Mouse (Mus musculus): ENCODE measurements around the gene Rusc2. TPM values are rescaled to one million over a fixed set of nuclear protein-coding genes. Genes with fewer than 3 reads are reported as not detected.

Rusc2 gene
- 3.5 and 4.5 TPM in 2 replicates for polyA plus RNA-seq (2014; fragmentation: Nextera tagmentation; extraction: Ambion mirVana)

GRCm38 (mm10) chr4:43381408-43382154 lies at the start of gene Rusc2:
Gene Rusc2, plus strand, starts transcription at chr4:43381979.
- Histone ChIP-seq H3K27ac (replicated peaks; ENCODE audit: low read depth, low read length) (no peak within 1 kb of the TSS), H3K36me3 (ENCODE audit: control insufficient read depth, insufficient read depth, low read length) (no peaks in the 10 kb centered on the region), H3K9me3 (ENCODE audit: control insufficient read depth, low read length) (no peaks in the 10 kb centered on the region), H3K27me3 (ENCODE audit: control insufficient read depth, insufficient read depth, low read length) (peaks cover 8% of the 10 kb centered on the region; the same call in 1 of the 2 replicates), H3K4me2 (ENCODE audit: low read depth, severe bottlenecking) (peak within 1 kb of the TSS; percentile 89), H3K9ac (ENCODE audit: low read length) (peak within 1 kb of the TSS; percentile 61), H3K4me1 (ENCODE audit: control insufficient read depth, insufficient read depth, low read length) (0 out of 2 replicates have a peak, but pooled peaks cover 2% of the 10 kb centered on the region), H3K4me3 (ENCODE audit: low read depth, low read length) (peak within 1 kb of the TSS; percentile 44)
- WGBS, result 1% methylated on average over 54 of the region's 63 CpGs
- peak; percentile 89 for DNase-seq (ENCODE audit: low spot score)
- peak; percentile 79 for ATAC-seq (ENCODE audit: insufficient number of reproducible peaks, low FRiP score, low TSS enrichment, low read depth)

GRCm38 (mm10) chr4:43334771-43335170 lies 47.0 kb upstream of the Rusc2 start:
- H3K27me3 ChIP-seq (ENCODE audit: control insufficient read depth, insufficient read depth, low read length), result no peaks in the 10 kb centered on the region
- no peak overlapping the region for H3K27ac ChIP-seq (replicated peaks; ENCODE audit: low read depth, low read length)
- WGBS, result 70% methylated on average over 2 of the region's 2 CpGs
- H3K4me1 ChIP-seq (ENCODE audit: control insufficient read depth, insufficient read depth, low read length), result no peaks in the 10 kb centered on the region
- ATAC-seq (ENCODE audit: insufficient number of reproducible peaks, low FRiP score, low TSS enrichment, low read depth), result no peak
- no peak for DNase-seq (ENCODE audit: low spot score)
- H3K36me3 ChIP-seq (ENCODE audit: control insufficient read depth, insufficient read depth, low read length), result no peaks in the 10 kb centered on the region
- H3K4me3 ChIP-seq (ENCODE audit: low read depth, low read length), result no peak overlapping the region
- no peak overlapping the region for H3K4me2 ChIP-seq (ENCODE audit: low read depth, severe bottlenecking)
- no peak overlapping the region for H3K9ac ChIP-seq (ENCODE audit: low read length)
- no peaks in the 10 kb centered on the region for H3K9me3 ChIP-seq (ENCODE audit: control insufficient read depth, low read length)

GRCm38 (mm10) chr4:43336176-43336575 lies 45.6 kb upstream of the Rusc2 start:
- Histone ChIP-seq H3K9me3 (ENCODE audit: control insufficient read depth, low read length) (no peaks in the 10 kb centered on the region), H3K9ac (ENCODE audit: low read length) (no peak overlapping the region), H3K4me1 (ENCODE audit: control insufficient read depth, insufficient read depth, low read length) (no peaks in the 10 kb centered on the region), H3K27me3 (ENCODE audit: control insufficient read depth, insufficient read depth, low read length) (no peaks in the 10 kb centered on the region), H3K4me2 (ENCODE audit: low read depth, severe bottlenecking) (no peak overlapping the region), H3K4me3 (ENCODE audit: low read depth, low read length) (no peak overlapping the region), H3K27ac (replicated peaks; ENCODE audit: low read depth, low read length) (no peak overlapping the region), H3K36me3 (ENCODE audit: control insufficient read depth, insufficient read depth, low read length) (no peaks in the 10 kb centered on the region)
- DNase-seq (ENCODE audit: low spot score) (no peak), ATAC-seq (ENCODE audit: insufficient number of reproducible peaks, low FRiP score, low TSS enrichment, low read depth) (no peak)

GRCm38 (mm10) chr4:43340096-43340804 lies 41.5 kb upstream of the Rusc2 start:
- H3K27me3 ChIP-seq (ENCODE audit: control insufficient read depth, insufficient read depth, low read length), result no peaks in the 10 kb centered on the region

GRCm38 (mm10) chr4:43341276-43341891 lies 40.4 kb upstream of the Rusc2 start:
- no peak overlapping the region for H3K27ac ChIP-seq (replicated peaks; ENCODE audit: low read depth, low read length)
- no peaks in the 10 kb centered on the region for H3K9me3 ChIP-seq (ENCODE audit: control insufficient read depth, low read length)
- 85% methylated on average over 7 of the region's 7 CpGs for WGBS
- no peak overlapping the region for H3K4me3 ChIP-seq (ENCODE audit: low read depth, low read length)
- H3K4me1 ChIP-seq (ENCODE audit: control insufficient read depth, insufficient read depth, low read length), result no peaks in the 10 kb centered on the region
- H3K27me3 ChIP-seq (ENCODE audit: control insufficient read depth, insufficient read depth, low read length), result no peaks in the 10 kb centered on the region
- no peaks in the 10 kb centered on the region for H3K36me3 ChIP-seq (ENCODE audit: control insufficient read depth, insufficient read depth, low read length)
- DNase-seq (ENCODE audit: low spot score) (no peak), ATAC-seq (ENCODE audit: insufficient number of reproducible peaks, low FRiP score, low TSS enrichment, low read depth) (no peak)
- no peak overlapping the region for H3K4me2 ChIP-seq (ENCODE audit: low read depth, severe bottlenecking)
- H3K9ac ChIP-seq (ENCODE audit: low read length), result no peak overlapping the region

More at GRCm38 (mm10) chr4:43340096-43340804, 41.5 kb upstream of the Rusc2 start:
- Histone ChIP-seq H3K4me3 (ENCODE audit: low read depth, low read length) (no peak overlapping the region), H3K4me1 (ENCODE audit: control insufficient read depth, insufficient read depth, low read length) (no peaks in the 10 kb centered on the region), H3K9me3 (ENCODE audit: control insufficient read depth, low read length) (no peaks in the 10 kb centered on the region), H3K36me3 (ENCODE audit: control insufficient read depth, insufficient read depth, low read length) (no peaks in the 10 kb centered on the region), H3K4me2 (ENCODE audit: low read depth, severe bottlenecking) (no peak overlapping the region), H3K9ac (ENCODE audit: low read length) (no peak overlapping the region), H3K27ac (replicated peaks; ENCODE audit: low read depth, low read length) (no peak overlapping the region)
- DNase-seq (ENCODE audit: low spot score), result no peak
- no peak for ATAC-seq (ENCODE audit: insufficient number of reproducible peaks, low FRiP score, low TSS enrichment, low read depth)
- 65% methylated on average over 4 of the region's 4 CpGs for WGBS

GRCm38 (mm10) chr4:43342443-43342842 lies 39.3 kb upstream of the Rusc2 start:
- DNase-seq (ENCODE audit: low spot score), result no peak
- Histone ChIP-seq H3K9ac (ENCODE audit: low read length) (no peak overlapping the region), H3K27ac (replicated peaks; ENCODE audit: low read depth, low read length) (no peak overlapping the region), H3K36me3 (ENCODE audit: control insufficient read depth, insufficient read depth, low read length) (no peaks in the 10 kb centered on the region), H3K9me3 (ENCODE audit: control insufficient read depth, low read length) (no peaks in the 10 kb centered on the region), H3K4me1 (ENCODE audit: control insufficient read depth, insufficient read depth, low read length) (no peaks in the 10 kb centered on the region), H3K4me2 (ENCODE audit: low read depth, severe bottlenecking) (no peak overlapping the region), H3K27me3 (ENCODE audit: control insufficient read depth, insufficient read depth, low read length) (no peaks in the 10 kb centered on the region), H3K4me3 (ENCODE audit: low read depth, low read length) (no peak overlapping the region)
- WGBS, result 93% methylated on average over 10 of the region's 10 CpGs
- no peak for ATAC-seq (ENCODE audit: insufficient number of reproducible peaks, low FRiP score, low TSS enrichment, low read depth)

- H3K9ac ChIP-seq (ENCODE audit: low read length), result no peak overlapping the region
- 80% methylated on average over 2 of the region's 2 CpGs for WGBS
- no peaks in the 10 kb centered on the region for H3K36me3 ChIP-seq (ENCODE audit: control insufficient read depth, insufficient read depth, low read length)
- DNase-seq (ENCODE audit: low spot score) (no peak), ATAC-seq (ENCODE audit: insufficient number of reproducible peaks, low FRiP score, low TSS enrichment, low read depth) (no peak)
- no peak overlapping the region for H3K4me3 ChIP-seq (ENCODE audit: low read depth, low read length)
- no peak overlapping the region for H3K27ac ChIP-seq (replicated peaks; ENCODE audit: low read depth, low read length)
- H3K4me1 ChIP-seq (ENCODE audit: control insufficient read depth, insufficient read depth, low read length), result no peaks in the 10 kb centered on the region
- H3K4me2 ChIP-seq (ENCODE audit: low read depth, severe bottlenecking), result no peak overlapping the region
- no peaks in the 10 kb centered on the region for H3K9me3 ChIP-seq (ENCODE audit: control insufficient read depth, low read length)
- H3K27me3 ChIP-seq (ENCODE audit: control insufficient read depth, insufficient read depth, low read length), result no peaks in the 10 kb centered on the region
Observed at GRCm38 (mm10) chr4:43344932-43345331, 36.8 kb upstream of the Rusc2 start.

GRCm38 (mm10) chr4:43349206-43349605 lies 32.6 kb upstream of the Rusc2 start:
- 86% methylated on average over 5 of the region's 5 CpGs for WGBS
- ATAC-seq (ENCODE audit: insufficient number of reproducible peaks, low FRiP score, low TSS enrichment, low read depth) (no peak), DNase-seq (ENCODE audit: low spot score) (no peak)
- Histone ChIP-seq H3K9ac (ENCODE audit: low read length) (no peak overlapping the region), H3K27me3 (ENCODE audit: control insufficient read depth, insufficient read depth, low read length) (no peaks in the 10 kb centered on the region), H3K4me3 (ENCODE audit: low read depth, low read length) (no peak overlapping the region), H3K27ac (replicated peaks; ENCODE audit: low read depth, low read length) (no peak overlapping the region), H3K36me3 (ENCODE audit: control insufficient read depth, insufficient read depth, low read length) (no peaks in the 10 kb centered on the region), H3K4me1 (ENCODE audit: control insufficient read depth, insufficient read depth, low read length) (no peaks in the 10 kb centered on the region), H3K4me2 (ENCODE audit: low read depth, severe bottlenecking) (no peak overlapping the region), H3K9me3 (ENCODE audit: control insufficient read depth, low read length) (no peaks in the 10 kb centered on the region)

All from limb, embryonic 11.5 days (tissue).